Mouse (Mus musculus) lung, adult 2 months (tissue): ENCODE data around the gene Grik4.

Source experiments
- CTCF ChIP-seq: fragments of 200-500 bp; IDR thresholded peaks from 2 replicates; pipeline ENCODE4 v1.5.1; 2011; ENCODE audit warnings: mild to moderate bottlenecking, low read length, control low read depth; ENCODE audit not compliant: insufficient read depth
- POLR2A ChIP-seq: fragments of 200-500 bp; IDR thresholded peaks from 2 replicates; pipeline ENCODE4 v1.6.1; 2011; ENCODE audit warnings: low read depth, mild to moderate bottlenecking, control low read depth, low read length, borderline replicate concordance; ENCODE audit errors: extremely low read depth

DNA sequence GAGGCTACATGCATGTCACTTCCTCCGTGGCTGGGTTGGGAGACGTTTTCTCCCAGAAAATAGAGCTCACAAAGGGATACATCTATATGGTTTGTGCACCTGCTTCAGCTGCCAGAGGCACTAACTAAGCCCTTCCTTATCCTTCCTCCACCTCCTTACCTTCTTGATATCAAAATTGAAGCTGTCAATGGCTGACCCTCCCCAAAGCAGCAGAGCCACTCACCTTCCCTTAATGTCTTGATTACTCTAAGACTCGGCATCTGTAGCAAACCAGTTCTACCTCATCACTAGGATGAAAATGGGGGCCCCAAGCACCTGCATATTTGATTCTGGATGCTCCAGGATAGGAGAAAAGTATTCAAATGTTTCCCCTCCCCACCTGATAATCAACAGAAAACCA lies 135.1 kb downstream of the Grik4 start:
- TF ChIP-seq CTCF (no peak), POLR2A (no peak)
